Mouse (Mus musculus) gastrocnemius, postnatal 4 days (tissue): ENCODE results near the gene BC048671. TPM values are rescaled to one million over a fixed set of nuclear protein-coding genes. Genes with fewer than 3 reads are reported as not detected.

ENCODE experiments used
- DNase-seq, 2 experiments: peaks; one replicate each; pipeline ENCODE4 v3.0.0; 2021 to 2022; ENCODE audit warnings: low spot score in 2 of 2, mixed read lengths in 2 of 2
- total RNA-seq, 2 experiments: library from RNA; stranded (reverse); gene quantifications; 2 replicates each; pipeline ENCODE4 v1.2.3; 2021

Gene BC048671
- total RNA-seq, 2 experiments from 2014 or later = not detected

DNA sequence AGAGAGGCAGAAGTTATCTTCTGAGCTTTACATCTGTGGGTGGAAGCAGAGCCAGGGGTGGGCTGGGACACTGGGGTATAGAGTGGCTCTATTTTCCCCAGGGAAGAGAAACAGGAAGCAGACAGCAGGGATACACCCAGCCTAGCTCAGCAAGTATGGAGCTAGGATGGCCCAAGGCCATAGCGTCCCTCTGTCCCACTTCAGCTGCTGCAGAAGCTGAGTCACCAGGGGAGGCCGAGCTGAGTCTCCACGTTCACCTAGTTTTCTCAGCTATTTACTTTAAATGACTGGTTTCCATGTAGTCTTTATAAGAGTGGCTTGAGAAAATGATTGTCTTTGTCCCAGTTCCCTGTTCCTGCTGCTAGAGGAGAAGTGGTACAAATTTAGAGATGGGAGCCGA, 47.5 kb downstream of the BC048671 start:
- no peak for DNase-seq

DNA sequence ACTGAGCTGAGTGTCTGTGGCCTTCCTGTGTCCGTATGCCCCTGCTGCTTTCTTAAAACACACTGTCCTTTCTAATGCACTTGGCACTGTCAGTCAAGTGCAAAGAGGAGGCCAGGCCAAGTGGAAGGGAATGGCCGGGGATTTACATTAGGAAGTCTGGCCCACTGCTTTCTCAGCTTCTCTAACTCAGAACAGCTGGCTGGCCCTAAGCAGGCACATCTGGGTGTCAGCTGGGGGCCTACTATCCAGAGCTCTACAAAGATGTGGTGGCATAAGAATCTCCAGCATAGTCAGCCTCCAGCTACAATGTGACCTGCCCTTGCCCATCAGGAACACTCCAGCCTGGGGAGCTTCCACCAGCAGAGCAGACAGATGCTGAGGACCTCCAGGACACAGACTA, 49.0 kb downstream of the BC048671 start:
- DNase-seq = no peak

Other genes starting within 250 kb of the BC048671 start
- gene Vmn1r49, start 222.7 kb upstream of the BC048671 start, total RNA-seq = not detected
- gene Vmn1r50, start 199.8 kb upstream of the BC048671 start, total RNA-seq = not detected
- gene Vmn1r51, start 178.6 kb upstream of the BC048671 start, total RNA-seq = not detected
- gene Vmn1r52, start 126.4 kb upstream of the BC048671 start, total RNA-seq = not detected
- not detected for gene V1ra8, start 98.4 kb upstream of the BC048671 start, total RNA-seq
- not detected for gene Vmn1r53, start 76.8 kb upstream of the BC048671 start, total RNA-seq
- gene Vmn1r54, start 54.9 kb upstream of the BC048671 start, total RNA-seq = not detected
- not detected for gene Chst13, start 24.0 kb downstream of the BC048671 start, total RNA-seq
- gene Uroc1, start 32.1 kb downstream of the BC048671 start, total RNA-seq = under 1 TPM; 0.07 to 0.57 TPM
- 10 to 100 TPM; 18.8 to 21.7 TPM for gene Zxdc, start 68.3 kb downstream of the BC048671 start, total RNA-seq
- under 1 TPM; 0.26 to 0.37 TPM for gene Cfap100, start 127.6 kb downstream of the BC048671 start, total RNA-seq
- gene Klf15, start 161.4 kb downstream of the BC048671 start, total RNA-seq = 1 to 10 TPM; 6.3 to 6.7 TPM
- gene Aldh1l1, start 185.2 kb downstream of the BC048671 start, total RNA-seq = 1 to 10 TPM; 2.2 to 2.9 TPM